ENCODE assay signal across 22 mouse cellular contexts in genomic region chr7:4646806-4647205, GRCm38 (mm10). TPM values are rescaled to one million over a fixed set of nuclear protein-coding genes. Genes with fewer than 3 reads are reported as not detected.
DNase-seq lines count a peak whose midpoint lies in the region; ATAC-seq and TF ChIP-seq lines count a peak whose summit lies in the region.
"Had no signal": no experiment of that assay in that cellular context is flagged by ENCODE, and none has a peak within 500 bp of the region (broad histone marks: within the 10 kb centered on the region; RNA-seq: fewer than 3 reads in every experiment).

No protein-coding gene starts in this region.

- TF ChIP-seq EP300 in stomach, postnatal 0 days (optimal IDR thresholded peaks at IDR 0.05), result no peak

- 76% methylated on average over 3 of the region's 3 CpGs for WGBS in heart, embryonic 13.5 days
- WGBS in midbrain, embryonic 11.5 days, result 78% methylated on average over 3 of the region's 3 CpGs
- WGBS in midbrain, embryonic 10.5 days, result 87% methylated on average over 3 of the region's 3 CpGs
- WGBS in liver, embryonic 13.5 days (ENCODE audit: insufficient replicate concordance), result 75% methylated on average over 3 of the region's 3 CpGs
- 76% methylated on average over 3 of the region's 3 CpGs for WGBS in stomach, postnatal 0 days
- 88% methylated on average over 3 of the region's 3 CpGs for WGBS in hindbrain, embryonic 11.5 days

- H3K9me3 ChIP-seq in heart, embryonic 13.5 days, result no peaks in the 10 kb centered on the region
- no peaks in the 10 kb centered on the region for H3K9me3 ChIP-seq in midbrain, embryonic 11.5 days (ENCODE audit: control insufficient read depth, low read length)
- no peaks in the 10 kb centered on the region for H3K9me3 ChIP-seq in midbrain, embryonic 10.5 days (replicated peaks)
- no peaks in the 10 kb centered on the region for H3K9me3 ChIP-seq in liver, embryonic 13.5 days (replicated peaks)
- H3K9me3 ChIP-seq in stomach, postnatal 0 days (ENCODE audit: control insufficient read depth, low read length), result no peaks in the 10 kb centered on the region
- no peaks in the 10 kb centered on the region for H3K9me3 ChIP-seq in hindbrain, embryonic 11.5 days (ENCODE audit: control insufficient read depth, low read length)
- H3K9me3 ChIP-seq: embryonic facial prominence, embryonic 12.5 days; forebrain, embryonic 10.5 days; hindbrain, embryonic 15.5 days; neural tube, embryonic 13.5 days had no signal

- peak overlapping the region; percentile 36 for H3K27ac ChIP-seq in heart, embryonic 13.5 days (replicated peaks)
- H3K27ac ChIP-seq in midbrain, embryonic 11.5 days (ENCODE audit: low read depth, low read length), result no peak overlapping the region
- no peak overlapping the region for H3K27ac ChIP-seq in midbrain, embryonic 10.5 days (replicated peaks)
- peak overlapping the region; percentile 16; the same call in 1 of the 2 replicates for H3K27ac ChIP-seq in liver, embryonic 13.5 days
- H3K27ac ChIP-seq in stomach, postnatal 0 days (replicated peaks), result no peak overlapping the region
- H3K27ac ChIP-seq in hindbrain, embryonic 11.5 days (ENCODE audit: low read depth, low read length), result no peak overlapping the region
- H3K27ac ChIP-seq: embryonic facial prominence, embryonic 12.5 days; forebrain, embryonic 10.5 days; hindbrain, embryonic 15.5 days; neural tube, embryonic 13.5 days had no signal

- peak overlapping the region; percentile 59; the same call in 1 of the 2 replicates for H3K9ac ChIP-seq in heart, embryonic 13.5 days
- no peak overlapping the region for H3K9ac ChIP-seq in midbrain, embryonic 11.5 days (ENCODE audit: low read length)
- peak overlapping the region; percentile 0; the same call in 1 of the 2 replicates for H3K9ac ChIP-seq in liver, embryonic 13.5 days
- no peak overlapping the region for H3K9ac ChIP-seq in stomach, postnatal 0 days (ENCODE audit: low read length)
- H3K9ac ChIP-seq in hindbrain, embryonic 11.5 days (ENCODE audit: low read depth, low read length), result no peak overlapping the region
- H3K9ac ChIP-seq: embryonic facial prominence, embryonic 12.5 days; hindbrain, embryonic 15.5 days; neural tube, embryonic 13.5 days had no signal

- TF ChIP-seq CTCF in stomach, postnatal 0 days (IDR thresholded peaks at IDR 0.05; ENCODE audit: low read depth), result no peak

- peaks cover 26% of the 10 kb centered on the region for H3K4me1 ChIP-seq in heart, embryonic 13.5 days
- no peaks in the 10 kb centered on the region for H3K4me1 ChIP-seq in midbrain, embryonic 11.5 days (ENCODE audit: control insufficient read depth, insufficient read depth, low read length)
- H3K4me1 ChIP-seq in midbrain, embryonic 10.5 days, result no peaks in the 10 kb centered on the region
- H3K4me1 ChIP-seq in liver, embryonic 13.5 days (replicated peaks), result peaks cover 60% of the 10 kb centered on the region
- H3K4me1 ChIP-seq in stomach, postnatal 0 days (replicated peaks; ENCODE audit: control insufficient read depth, insufficient read depth), result no peaks in the 10 kb centered on the region
- H3K4me1 ChIP-seq in hindbrain, embryonic 11.5 days (replicated peaks; ENCODE audit: control insufficient read depth, insufficient read depth, low read length), result no peaks in the 10 kb centered on the region
- H3K4me1 ChIP-seq: embryonic facial prominence, embryonic 12.5 days; forebrain, embryonic 10.5 days had no signal

- DNase-seq in heart, adult 18-20 months, result no peak
- peak; percentile 6 for DNase-seq in midbrain, embryonic 11.5 days (ENCODE audit: low spot score, missing footprints)
- DNase-seq in midbrain, embryonic 10.5 days (ENCODE audit: low spot score), result no peak
- no peak for DNase-seq in liver, embryonic 13.5 days
- DNase-seq in stomach, postnatal 0 days (ENCODE audit: low spot score), result no peak
- DNase-seq in hindbrain, embryonic 11.5 days (ENCODE audit: low spot score), result no peak
- DNase-seq: cerebellum, adult 8-10 months; kidney, adult 18-20 months; kidney, postnatal 14 days; left cerebral cortex, postnatal 4 days; thymus, adult 2 months had no signal

- no peaks in the 10 kb centered on the region for H3K27me3 ChIP-seq in heart, embryonic 13.5 days (replicated peaks)
- H3K27me3 ChIP-seq in midbrain, embryonic 11.5 days (ENCODE audit: control insufficient read depth, insufficient read depth, low read length), result no peaks in the 10 kb centered on the region
- H3K27me3 ChIP-seq in midbrain, embryonic 10.5 days (ENCODE audit: low read depth, poor library complexity, severe bottlenecking), result no peaks in the 10 kb centered on the region
- H3K27me3 ChIP-seq in liver, embryonic 13.5 days, result no peaks in the 10 kb centered on the region
- no peaks in the 10 kb centered on the region for H3K27me3 ChIP-seq in stomach, postnatal 0 days (ENCODE audit: control insufficient read depth, insufficient read depth, low read length)
- H3K27me3 ChIP-seq in hindbrain, embryonic 11.5 days (ENCODE audit: control insufficient read depth, insufficient read depth, low read length), result no peaks in the 10 kb centered on the region
- H3K27me3 ChIP-seq: embryonic facial prominence, embryonic 12.5 days; hindbrain, embryonic 15.5 days; neural tube, embryonic 13.5 days had no signal

- no peak overlapping the region for H3K4me3 ChIP-seq in heart, embryonic 13.5 days
- H3K4me3 ChIP-seq in midbrain, embryonic 11.5 days (ENCODE audit: low read depth, low read length), result no peak overlapping the region
- H3K4me3 ChIP-seq in midbrain, embryonic 10.5 days, result no peak overlapping the region
- H3K4me3 ChIP-seq in liver, embryonic 13.5 days (replicated peaks), result no peak overlapping the region
- no peak overlapping the region for H3K4me3 ChIP-seq in stomach, postnatal 0 days (ENCODE audit: low read depth, low read length)
- no peak overlapping the region for H3K4me3 ChIP-seq in hindbrain, embryonic 11.5 days (ENCODE audit: low read depth, low read length)
- H3K4me3 ChIP-seq: embryonic facial prominence, embryonic 12.5 days; forebrain, embryonic 10.5 days; hindbrain, embryonic 15.5 days; neural tube, embryonic 13.5 days had no signal

- H3K36me3 ChIP-seq in heart, embryonic 13.5 days, result peaks cover 61% of the 10 kb centered on the region
- H3K36me3 ChIP-seq in midbrain, embryonic 11.5 days (ENCODE audit: control insufficient read depth, insufficient read depth, low read length), result peaks cover 15% of the 10 kb centered on the region
- H3K36me3 ChIP-seq in midbrain, embryonic 10.5 days, result peaks cover 63% of the 10 kb centered on the region
- peaks cover 68% of the 10 kb centered on the region for H3K36me3 ChIP-seq in liver, embryonic 13.5 days
- H3K36me3 ChIP-seq in stomach, postnatal 0 days (ENCODE audit: control insufficient read depth, insufficient read depth, low read length), result peaks cover 15% of the 10 kb centered on the region; the same call in 1 of the 2 replicates
- H3K36me3 ChIP-seq in hindbrain, embryonic 11.5 days (ENCODE audit: control insufficient read depth, insufficient read depth, low read length), result 0 out of 2 replicates have a peak, but pooled peaks cover 4% of the 10 kb centered on the region

- H3K4me2 ChIP-seq in heart, embryonic 13.5 days, result no peak overlapping the region
- H3K4me2 ChIP-seq in midbrain, embryonic 11.5 days, result no peak overlapping the region
- H3K4me2 ChIP-seq in liver, embryonic 13.5 days, result no peak overlapping the region
- no peak overlapping the region for H3K4me2 ChIP-seq in stomach, postnatal 0 days (replicated peaks; ENCODE audit: low read depth)
- no peak overlapping the region for H3K4me2 ChIP-seq in hindbrain, embryonic 11.5 days (replicated peaks; ENCODE audit: low read depth, low read length)
- H3K4me2 ChIP-seq: embryonic facial prominence, embryonic 12.5 days; hindbrain, embryonic 15.5 days; neural tube, embryonic 13.5 days had no signal

- no peak for ATAC-seq in heart, embryonic 13.5 days (ENCODE audit: extremely low read depth, insufficient number of reproducible peaks, low FRiP score, low TSS enrichment)
- ATAC-seq in midbrain, embryonic 11.5 days (ENCODE audit: low FRiP score), result no peak
- ATAC-seq in liver, embryonic 13.5 days (ENCODE audit: low read depth), result peak; percentile 61
- ATAC-seq in stomach, postnatal 0 days (ENCODE audit: low FRiP score, low TSS enrichment), result peak; percentile 30; the same call in 1 of the 2 replicates
- no peak for ATAC-seq in hindbrain, embryonic 11.5 days (ENCODE audit: low FRiP score)

RNA-seq across cellular contexts. Expression of gene Ppp6r1, which starts 12.0 kb away (rescaled TPM):
- polyA plus RNA-seq in heart, embryonic 13.5 days (2015; fragmentation: Nextera tagmentation; extraction: Ambion mirVana), result 7.2 and 7.4 TPM in 2 replicates
- total RNA-seq in heart, adult 18-20 months (2021), result 10 to 100 TPM; 69.2 to 70.4 TPM
- 4.4 and 6.1 TPM in 2 replicates for polyA plus RNA-seq in midbrain, embryonic 11.5 days (2014; fragmentation: Nextera tagmentation; extraction: Ambion mirVana)
- 9.2 and 9.8 TPM in 2 replicates for polyA plus RNA-seq in midbrain, embryonic 10.5 days (2016; fragmentation: Nextera tagmentation; extraction: Ambion mirVana)
- 5.7 and 7.1 TPM in 2 replicates for polyA plus RNA-seq in liver, embryonic 13.5 days (2015; fragmentation: Nextera tagmentation; extraction: Ambion mirVana)
- polyA plus RNA-seq in stomach, postnatal 0 days (2015; fragmentation: Nextera tagmentation; extraction: Ambion mirVana), result 3.9 and 6.2 TPM in 2 replicates
- 6.0 and 8.1 TPM in 2 replicates for polyA plus RNA-seq in hindbrain, embryonic 11.5 days (2014; fragmentation: Nextera tagmentation; extraction: Ambion mirVana)

RNA-seq across cellular contexts. Expression of gene Tmem86b, which starts 15.6 kb away (rescaled TPM):
- 2.4 TPM in 2 replicates for polyA plus RNA-seq in heart, embryonic 13.5 days (2015; fragmentation: Nextera tagmentation; extraction: Ambion mirVana)
- 1 to 10 TPM; 3.8 to 6.5 TPM for total RNA-seq in heart, adult 18-20 months (2021)
- 2.4 and 3.6 TPM in 2 replicates for polyA plus RNA-seq in midbrain, embryonic 11.5 days (2014; fragmentation: Nextera tagmentation; extraction: Ambion mirVana)
- 1.8 and 2.8 TPM in 2 replicates for polyA plus RNA-seq in midbrain, embryonic 10.5 days (2016; fragmentation: Nextera tagmentation; extraction: Ambion mirVana)
- polyA plus RNA-seq in liver, embryonic 13.5 days (2015; fragmentation: Nextera tagmentation; extraction: Ambion mirVana), result 22.6 and 25.1 TPM in 2 replicates
- polyA plus RNA-seq in stomach, postnatal 0 days (2015; fragmentation: Nextera tagmentation; extraction: Ambion mirVana), result 0.22 and 0.23 TPM in 2 replicates
- polyA plus RNA-seq in hindbrain, embryonic 11.5 days (2014; fragmentation: Nextera tagmentation; extraction: Ambion mirVana), result 3.2 and 3.3 TPM in 2 replicates

RNA-seq across cellular contexts. Expression of gene Hspbp1, which starts 38.1 kb away (rescaled TPM):
- polyA plus RNA-seq in heart, embryonic 13.5 days (2015; fragmentation: Nextera tagmentation; extraction: Ambion mirVana), result 74.0 and 79.9 TPM in 2 replicates
- total RNA-seq in heart, adult 18-20 months (2021), result 10 to 100 TPM; 33.8 to 38.5 TPM
- 111 and 113 TPM in 2 replicates for polyA plus RNA-seq in midbrain, embryonic 11.5 days (2014; fragmentation: Nextera tagmentation; extraction: Ambion mirVana)
- 132 and 142 TPM in 2 replicates for polyA plus RNA-seq in midbrain, embryonic 10.5 days (2016; fragmentation: Nextera tagmentation; extraction: Ambion mirVana)
- polyA plus RNA-seq in liver, embryonic 13.5 days (2015; fragmentation: Nextera tagmentation; extraction: Ambion mirVana), result 77.8 and 83.4 TPM in 2 replicates
- polyA plus RNA-seq in stomach, postnatal 0 days (2015; fragmentation: Nextera tagmentation; extraction: Ambion mirVana), result 59.1 and 60.7 TPM in 2 replicates
- polyA plus RNA-seq in hindbrain, embryonic 11.5 days (2014; fragmentation: Nextera tagmentation; extraction: Ambion mirVana), result 112 and 114 TPM in 2 replicates

RNA-seq across cellular contexts. Expression of gene Ptprh, which starts 43.0 kb away (rescaled TPM):
- 0.04 TPM in 1 of 2 replicates, not detected in the other for polyA plus RNA-seq in heart, embryonic 13.5 days (2015; fragmentation: Nextera tagmentation; extraction: Ambion mirVana)
- total RNA-seq in heart, adult 18-20 months (2021), result not detected
- not detected in 2 replicates for polyA plus RNA-seq in midbrain, embryonic 11.5 days (2014; fragmentation: Nextera tagmentation; extraction: Ambion mirVana)
- not detected in 2 replicates for polyA plus RNA-seq in midbrain, embryonic 10.5 days (2016; fragmentation: Nextera tagmentation; extraction: Ambion mirVana)
- not detected in 2 replicates for polyA plus RNA-seq in liver, embryonic 13.5 days (2015; fragmentation: Nextera tagmentation; extraction: Ambion mirVana)
- 1.9 TPM in 2 replicates for polyA plus RNA-seq in stomach, postnatal 0 days (2015; fragmentation: Nextera tagmentation; extraction: Ambion mirVana)
- polyA plus RNA-seq in hindbrain, embryonic 11.5 days (2014; fragmentation: Nextera tagmentation; extraction: Ambion mirVana), result 0.11 TPM in 1 of 2 replicates, not detected in the other
- total RNA-seq: adrenal gland, postnatal 36 days; common myeloid progenitor, adult 5-6 weeks; gastrocnemius, adult 8-10 months; heart, postnatal 10 days; monocyte, adult 5-6 weeks had no signal
- polyA plus RNA-seq: embryonic facial prominence, embryonic 12.5 days; lung, postnatal 0 days had no signal

RNA-seq across cellular contexts. Expression of gene Brsk1, which starts 43.6 kb away (rescaled TPM):
- polyA plus RNA-seq in heart, embryonic 13.5 days (2015; fragmentation: Nextera tagmentation; extraction: Ambion mirVana), result 0.46 and 0.91 TPM in 2 replicates
- 1 to 10 TPM; 1.1 to 1.2 TPM for total RNA-seq in heart, adult 18-20 months (2021)
- polyA plus RNA-seq in midbrain, embryonic 11.5 days (2014; fragmentation: Nextera tagmentation; extraction: Ambion mirVana), result 2.3 and 3.2 TPM in 2 replicates
- 1.7 and 2.3 TPM in 2 replicates for polyA plus RNA-seq in midbrain, embryonic 10.5 days (2016; fragmentation: Nextera tagmentation; extraction: Ambion mirVana)
- polyA plus RNA-seq in liver, embryonic 13.5 days (2015; fragmentation: Nextera tagmentation; extraction: Ambion mirVana), result 0.08 and 0.10 TPM in 2 replicates
- 0.36 and 0.42 TPM in 2 replicates for polyA plus RNA-seq in stomach, postnatal 0 days (2015; fragmentation: Nextera tagmentation; extraction: Ambion mirVana)
- 3.1 and 5.1 TPM in 2 replicates for polyA plus RNA-seq in hindbrain, embryonic 11.5 days (2014; fragmentation: Nextera tagmentation; extraction: Ambion mirVana)
- total RNA-seq: common myeloid progenitor, adult 5-6 weeks; monocyte, adult 5-6 weeks had no signal

Comparison
In these comparisons a context has a peak if more than half of its experiments do, and no peak if none do; other contexts are left out.
1. ATAC-seq: peak in liver, embryonic 13.5 days (single experiment) and stomach, postnatal 0 days (single experiment); none in heart, embryonic 13.5 days (single experiment), midbrain, embryonic 11.5 days (single experiment) and hindbrain, embryonic 11.5 days (single experiment).
2. H3K27ac ChIP-seq: peak in heart, embryonic 13.5 days (single experiment) and liver, embryonic 13.5 days (single experiment); none in midbrain, embryonic 11.5 days (single experiment), midbrain, embryonic 10.5 days (single experiment), stomach, postnatal 0 days (single experiment) and hindbrain, embryonic 11.5 days (single experiment).
3. H3K9ac ChIP-seq: peak in heart, embryonic 13.5 days (single experiment) and liver, embryonic 13.5 days (single experiment); none in midbrain, embryonic 11.5 days (single experiment), stomach, postnatal 0 days (single experiment) and hindbrain, embryonic 11.5 days (single experiment).